Mouse (Mus musculus) midbrain, embryonic 11.5 days (tissue): ENCODE measurements around the gene Spta1. TPM values are rescaled to one million over a fixed set of nuclear protein-coding genes. Genes with fewer than 3 reads are reported as not detected.

Source experiments
- ATAC-seq: fragments of 200-750 bp; cut with Nextera tagmentation; 2 replicates; pipeline ENCODE4 v1.8.0; 2017; ENCODE audit warnings: moderate TSS enrichment, moderate library complexity; ENCODE audit not compliant: low FRiP score
- DNase-seq: peaks from one replicate; pipeline ENCODE4 v3.0.0; 2015; ENCODE audit warnings: low spot score; ENCODE audit errors: missing footprints
- H3K27ac ChIP-seq: fragments of 300-500 bp; sonication (generic); 2 replicates; pipeline ENCODE4 v1.5.1; 2014; ENCODE audit warnings: low read depth, low read length
- H3K27me3 ChIP-seq: fragments of 300-500 bp; sonication (generic); 2 replicates; pipeline ENCODE4 v1.6.1; 2014; ENCODE audit warnings: mild to moderate bottlenecking, low read length, moderate library complexity, mixed read lengths; ENCODE audit not compliant: control insufficient read depth, insufficient read depth
- H3K36me3 ChIP-seq: fragments of 300-500 bp; sonication (generic); 2 replicates; pipeline ENCODE4 v1.6.1; 2014; ENCODE audit warnings: mild to moderate bottlenecking, low read length, moderate library complexity, mixed read lengths; ENCODE audit not compliant: control insufficient read depth, insufficient read depth
- H3K4me1 ChIP-seq: fragments of 300-500 bp; sonication (generic); 2 replicates; pipeline ENCODE4 v1.6.1; 2014; ENCODE audit warnings: low read length; ENCODE audit not compliant: control insufficient read depth, insufficient read depth
- H3K4me2 ChIP-seq: fragments of 300-500 bp; sonication (generic); 2 replicates; pipeline ENCODE4 v1.6.1; 2014; ENCODE audit warnings: mild to moderate bottlenecking, moderate library complexity
- H3K4me3 ChIP-seq: fragments of 300-500 bp; sonication (generic); 2 replicates; pipeline ENCODE4 v1.5.1; 2014; ENCODE audit warnings: low read depth, low read length
- H3K9ac ChIP-seq: fragments of 300-500 bp; sonication (generic); 2 replicates; pipeline ENCODE4 v1.6.1; 2014; ENCODE audit warnings: low read length
- H3K9me3 ChIP-seq: fragments of 300-500 bp; sonication (generic); 2 replicates; pipeline ENCODE4 v1.6.1; 2016; ENCODE audit warnings: low read length; ENCODE audit not compliant: control insufficient read depth
- WGBS: fragments of 180-500 bp; shearing (Covaris S2); extraction: QIAGEN DNeasy Blood & Tissue Kit; methylation state at CpG from one replicate; pipeline ENCODE4 v1.1.7; 2014; 5-methylcytosine and 5-hydroxymethylcytosine counted together
- polyA plus RNA-seq: library from polyadenylated mRNA; unstranded; fragments of >200 nt; fragmentation: Nextera tagmentation; extraction: Ambion mirVana; gene quantifications from 2 replicates; pipeline ENCODE4 v1.2.1, GENCODE M21; 2014

Gene Spta1
- polyA plus RNA-seq, 1 experiment from 2014 or later: 2.1 TPM

DNA sequence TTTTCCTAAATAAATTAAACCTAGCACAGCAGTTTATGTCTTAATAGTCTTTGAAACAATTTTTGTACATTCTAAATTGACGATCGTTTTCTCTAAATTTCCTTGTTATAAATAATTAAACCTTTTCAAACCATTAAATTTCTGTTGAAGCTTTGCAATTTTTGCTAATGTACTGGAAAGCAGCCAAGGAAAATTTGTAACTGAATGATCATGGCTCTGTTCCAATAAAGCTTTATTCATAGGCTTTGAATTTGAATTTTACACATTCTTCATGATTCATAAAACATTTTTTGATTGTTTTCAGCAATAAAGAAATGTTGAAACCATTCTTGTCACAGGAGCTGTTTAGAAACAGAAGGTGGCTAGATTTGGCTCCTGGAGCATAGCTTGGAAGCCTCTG, 72.0 kb downstream of the Spta1 start:
- H3K4me2 ChIP-seq: no peak overlapping the region
- whole genome bisulfite sequencing: 89% methylated on average over 2 of the region's 2 CpGs
- DNase-seq: no peak

GRCm38 (mm10) chr1:174246080-174246479, 73.5 kb downstream of the Spta1 start:
- H3K4me3 ChIP-seq: no peak overlapping the region
- ATAC-seq (no peak), DNase-seq (no peak)
- H3K9me3 ChIP-seq: no peaks in the 10 kb centered on the region
- no peaks in the 10 kb centered on the region for H3K27me3 ChIP-seq
- H3K36me3 ChIP-seq: no peaks in the 10 kb centered on the region
- H3K4me1 ChIP-seq: no peaks in the 10 kb centered on the region
- no peak overlapping the region for H3K9ac ChIP-seq
- 92% methylated on average over 1 of the region's 1 CpGs for WGBS
- no peak overlapping the region for H3K4me2 ChIP-seq
- no peak overlapping the region for H3K27ac ChIP-seq

More for the DNA sequence above, 72.0 kb downstream of the Spta1 start:
- ATAC-seq: no peak
- no peaks in the 10 kb centered on the region for H3K4me1 ChIP-seq
- no peaks in the 10 kb centered on the region for H3K9me3 ChIP-seq
- no peak overlapping the region for H3K4me3 ChIP-seq
- no peak overlapping the region for H3K9ac ChIP-seq
- H3K36me3 ChIP-seq: no peaks in the 10 kb centered on the region
- H3K27ac ChIP-seq: no peak overlapping the region
- no peaks in the 10 kb centered on the region for H3K27me3 ChIP-seq

DNA sequence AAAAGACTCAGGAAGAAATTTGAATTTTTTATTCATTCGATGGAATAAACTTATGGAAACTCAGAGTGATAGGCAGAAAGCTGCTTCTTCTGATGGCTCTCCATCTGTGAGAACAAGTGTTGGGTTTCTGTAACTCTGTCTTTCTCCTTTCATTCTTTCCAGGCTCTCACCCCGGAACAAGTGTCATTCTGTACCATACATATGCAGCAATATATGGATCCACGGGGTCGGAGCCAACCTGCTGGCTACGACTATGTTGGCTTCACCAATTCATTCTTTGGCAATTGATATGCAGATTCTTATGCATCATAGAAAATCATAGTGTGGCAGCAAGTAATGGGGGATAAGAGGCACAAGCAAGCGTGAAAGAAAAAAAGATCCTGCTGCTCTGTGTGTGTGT, 74.6 kb downstream of the Spta1 start:
- no peak for ATAC-seq
- Histone ChIP-seq H3K9me3 (no peaks in the 10 kb centered on the region), H3K4me2 (no peak overlapping the region), H3K9ac (no peak overlapping the region), H3K4me3 (no peak overlapping the region), H3K27me3 (no peaks in the 10 kb centered on the region), H3K36me3 (no peaks in the 10 kb centered on the region), H3K27ac (no peak overlapping the region), H3K4me1 (no peaks in the 10 kb centered on the region)
- no peak for DNase-seq
- 87% methylated on average over 6 of the region's 6 CpGs for WGBS

DNA sequence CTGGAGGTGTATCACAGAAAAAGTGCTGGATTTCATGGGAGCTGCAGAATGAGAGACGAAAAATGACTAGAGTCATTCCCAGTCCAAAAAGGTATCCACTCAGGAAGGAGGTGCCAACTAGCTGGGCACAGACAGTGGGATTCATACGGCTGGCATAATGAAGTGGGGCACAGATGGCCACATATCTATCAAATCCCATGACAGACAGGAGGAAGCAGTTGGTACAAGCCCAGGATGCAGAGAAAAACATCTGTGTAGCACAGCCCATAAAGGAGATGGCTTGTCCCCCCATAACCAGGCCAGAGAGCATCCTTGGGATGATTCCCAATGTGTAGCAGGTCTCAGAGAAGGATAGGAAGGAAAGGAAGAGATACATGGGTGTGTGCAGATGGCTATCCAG, 77.8 kb downstream of the Spta1 start:
- no peak for DNase-seq
- no peak for ATAC-seq

DNA sequence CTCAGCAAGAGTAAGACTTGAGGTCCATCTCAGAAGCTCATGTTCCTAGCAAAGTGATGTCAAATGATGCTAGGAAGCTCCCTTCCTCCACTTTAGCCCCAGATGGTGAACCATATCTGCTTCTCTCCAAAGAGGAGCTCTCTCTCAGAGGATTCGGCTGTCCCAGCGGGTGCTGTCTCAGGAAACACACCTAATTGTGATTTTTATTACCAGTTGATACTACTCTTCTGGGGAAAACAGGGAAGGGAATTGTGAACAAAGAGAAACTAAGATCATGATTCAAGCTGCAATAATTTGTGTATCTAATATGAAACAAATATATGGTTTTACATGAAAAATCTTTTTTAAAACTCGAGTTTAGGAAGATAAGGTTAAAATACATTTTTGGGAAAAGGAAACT, 79.4 kb downstream of the Spta1 start, which contains the start of gene Olfr419:
Gene Olfr419 (minus strand): TSS at position 101 of the 400 bp plus-strand sequence.
- ATAC-seq: no peak
- DNase-seq: no peak
- Histone ChIP-seq H3K9ac (no peak within 1 kb of the TSS), H3K36me3 (no peaks in the 10 kb centered on the region), H3K27ac (no peak within 1 kb of the TSS), H3K4me3 (no peak within 1 kb of the TSS), H3K4me2 (no peak within 1 kb of the TSS), H3K9me3 (no peaks in the 10 kb centered on the region), H3K4me1 (no peaks in the 10 kb centered on the region), H3K27me3 (no peaks in the 10 kb centered on the region)
- WGBS: 90% methylated on average over 3 of the region's 3 CpGs

More for the DNA sequence above, 77.8 kb downstream of the Spta1 start:
- Histone ChIP-seq H3K9me3 (no peaks in the 10 kb centered on the region), H3K4me3 (no peak overlapping the region), H3K4me1 (no peaks in the 10 kb centered on the region), H3K9ac (no peak overlapping the region), H3K4me2 (no peak overlapping the region), H3K27ac (no peak overlapping the region), H3K27me3 (no peaks in the 10 kb centered on the region), H3K36me3 (no peaks in the 10 kb centered on the region)
- 90% methylated on average over 2 of the region's 2 CpGs for WGBS

DNA sequence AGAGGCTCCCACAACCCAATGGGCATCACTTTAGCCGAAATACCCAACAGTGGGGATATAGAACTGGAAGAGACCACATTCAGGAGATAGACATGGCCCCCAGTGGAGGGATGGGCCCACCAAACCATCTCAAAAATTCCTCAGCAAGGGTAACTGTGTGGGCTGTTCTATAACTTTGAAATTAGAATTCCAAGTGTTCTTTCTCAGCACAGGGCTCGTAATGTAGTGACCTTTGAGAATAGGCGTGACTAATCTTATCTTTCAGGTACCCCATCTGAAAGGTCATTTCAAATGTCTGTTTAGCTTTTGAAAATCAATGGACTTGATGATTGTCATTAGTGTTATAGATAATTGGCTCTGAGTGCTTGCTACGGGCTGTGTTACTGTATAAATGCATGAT, 95.2 kb downstream of the Spta1 start:
- Histone ChIP-seq H3K27ac (no peak overlapping the region), H3K4me3 (no peak overlapping the region), H3K9me3 (no peaks in the 10 kb centered on the region), H3K4me2 (no peak overlapping the region), H3K9ac (no peak overlapping the region), H3K36me3 (no peaks in the 10 kb centered on the region), H3K27me3 (no peaks in the 10 kb centered on the region), H3K4me1 (no peaks in the 10 kb centered on the region)
- 84% methylated on average over 4 of the region's 4 CpGs for WGBS
- no peak for DNase-seq
- 0 out of 2 replicates have a peak, but pooled peaks have one; percentile 38 for ATAC-seq

GRCm38 (mm10) chr1:174269162-174269561, 96.6 kb downstream of the Spta1 start:
- no peak overlapping the region for H3K27ac ChIP-seq
- no peaks in the 10 kb centered on the region for H3K36me3 ChIP-seq
- H3K4me2 ChIP-seq: no peak overlapping the region
- H3K9ac ChIP-seq: no peak overlapping the region
- DNase-seq: no peak
- no peaks in the 10 kb centered on the region for H3K4me1 ChIP-seq
- H3K4me3 ChIP-seq: no peak overlapping the region
- ATAC-seq: no peak
- H3K9me3 ChIP-seq: no peaks in the 10 kb centered on the region
- WGBS: 87% methylated on average over 4 of the region's 4 CpGs
- H3K27me3 ChIP-seq: no peaks in the 10 kb centered on the region

- Histone ChIP-seq H3K4me2 (no peak overlapping the region), H3K27ac (no peak overlapping the region), H3K4me3 (no peak overlapping the region), H3K4me1 (no peaks in the 10 kb centered on the region), H3K9me3 (no peaks in the 10 kb centered on the region), H3K27me3 (no peaks in the 10 kb centered on the region), H3K9ac (no peak overlapping the region), H3K36me3 (no peaks in the 10 kb centered on the region)
- peak; percentile 60 for DNase-seq
- no peak for ATAC-seq
- WGBS: 84% methylated on average over 3 of the region's 3 CpGs
Observed at GRCm38 (mm10) chr1:174270643-174271042, 98.1 kb downstream of the Spta1 start.
